Mouse (Mus musculus) intestine, postnatal 0 days (tissue): ENCODE measurements around the gene Chst14. TPM values are rescaled to one million over a fixed set of nuclear protein-coding genes. Genes with fewer than 3 reads are reported as not detected.

Experiments
- ATAC-seq: fragments of 200-750 bp; cut with Nextera tagmentation; 2 replicates; pipeline ENCODE4 v1.8.0; 2017; ENCODE audit warnings: mild to moderate bottlenecking, moderate TSS enrichment, moderate library complexity
- H3K27ac ChIP-seq: fragments of 300-500 bp; sonication (generic); 2 replicates; pipeline ENCODE4 v1.5.1; 2014; ENCODE audit warnings: mild to moderate bottlenecking, low read depth, low read length, moderate library complexity
- H3K27me3 ChIP-seq: fragments of 300-500 bp; sonication (generic); replicated peaks from 2 replicates; pipeline ENCODE4 v1.6.1; 2014; ENCODE audit warnings: low read length, mixed read lengths; ENCODE audit not compliant: control insufficient read depth, insufficient read depth
- H3K36me3 ChIP-seq: fragments of 300-500 bp; sonication (generic); 2 replicates; pipeline ENCODE4 v1.6.1; 2014; ENCODE audit warnings: mild to moderate bottlenecking, moderate library complexity; ENCODE audit not compliant: control insufficient read depth, insufficient read depth
- H3K4me1 ChIP-seq: fragments of 300-500 bp; sonication (generic); replicated peaks from 2 replicates; pipeline ENCODE4 v1.6.1; 2014; ENCODE audit warnings: antibody characterized with exemption, low read length, mixed read lengths; ENCODE audit not compliant: control insufficient read depth, insufficient read depth
- H3K4me2 ChIP-seq: fragments of 300-500 bp; sonication (generic); replicated peaks from 2 replicates; pipeline ENCODE4 v1.6.1; 2014; ENCODE audit warnings: low read depth, mild to moderate bottlenecking, moderate library complexity
- H3K4me3 ChIP-seq: fragments of 300-500 bp; sonication (generic); 2 replicates; pipeline ENCODE4 v1.5.1; 2014; ENCODE audit warnings: low read depth, low read length
- H3K9ac ChIP-seq: fragments of 300-500 bp; sonication (generic); 2 replicates; pipeline ENCODE4 v1.6.1; 2014; ENCODE audit warnings: mild to moderate bottlenecking, low read depth, low read length
- H3K9me3 ChIP-seq: fragments of 300-500 bp; sonication (generic); 2 replicates; pipeline ENCODE4 v1.6.1; 2016; ENCODE audit warnings: mixed run types; ENCODE audit not compliant: control insufficient read depth
- CTCF ChIP-seq: sonication (generic); IDR thresholded peaks from 2 replicates; pipeline ENCODE4 v1.5.1; 2016; ENCODE audit warnings: low read depth, mild to moderate bottlenecking, control low read depth, antibody characterized with exemption, moderate library complexity
- WGBS: fragments of 180-500 bp; shearing (Covaris S2); extraction: QIAGEN DNeasy Blood & Tissue Kit; methylation state at CpG from one replicate; pipeline ENCODE4 v1.1.7; 2014; 5-methylcytosine and 5-hydroxymethylcytosine counted together
- polyA plus RNA-seq: library from polyadenylated mRNA; unstranded; fragments of >200 nt; fragmentation: Nextera tagmentation; extraction: Ambion mirVana; gene quantifications from 2 replicates; pipeline ENCODE4 v1.2.1, GENCODE M21; 2015

The Chst14 gene
- polyA plus RNA-seq = 6.7 and 7.4 TPM in 2 replicates

DNA sequence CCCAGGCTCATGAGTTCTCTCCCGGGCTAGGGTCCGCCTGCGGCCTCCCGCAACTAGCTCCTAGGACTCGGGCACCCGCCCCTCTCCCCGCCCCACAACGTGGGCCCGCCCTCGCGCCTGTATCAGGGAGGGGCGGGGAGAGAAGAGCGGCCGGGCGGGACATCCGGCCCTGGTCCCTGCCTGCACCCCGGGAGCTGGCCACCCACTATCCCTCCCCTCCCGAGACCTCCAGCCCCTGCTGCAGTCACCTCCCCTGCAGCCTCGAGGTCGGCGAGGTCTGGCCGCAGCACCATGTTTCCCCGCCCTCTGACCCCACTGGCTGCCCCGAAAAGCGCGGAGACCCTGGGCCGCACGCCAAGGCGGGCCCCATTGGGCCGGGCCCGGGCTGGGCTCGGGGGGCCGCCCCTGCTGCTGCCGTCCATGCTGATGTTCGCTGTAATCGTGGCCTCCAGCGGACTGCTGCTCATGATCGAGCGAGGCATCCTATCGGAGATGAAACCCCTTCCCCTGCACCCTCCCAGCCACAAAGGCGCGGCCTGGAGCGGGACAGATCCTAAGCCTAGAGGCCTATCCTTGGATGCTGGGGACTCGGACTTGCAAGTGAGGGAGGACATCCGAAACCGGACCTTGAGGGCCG lies at the start of gene Chst14:
Chst14 (plus strand) TSS at position 136 of the 637 bp plus-strand sequence.
- no peak for TF ChIP-seq CTCF
- under 1% methylated on average over 43 of the region's 47 CpGs for WGBS

DNA sequence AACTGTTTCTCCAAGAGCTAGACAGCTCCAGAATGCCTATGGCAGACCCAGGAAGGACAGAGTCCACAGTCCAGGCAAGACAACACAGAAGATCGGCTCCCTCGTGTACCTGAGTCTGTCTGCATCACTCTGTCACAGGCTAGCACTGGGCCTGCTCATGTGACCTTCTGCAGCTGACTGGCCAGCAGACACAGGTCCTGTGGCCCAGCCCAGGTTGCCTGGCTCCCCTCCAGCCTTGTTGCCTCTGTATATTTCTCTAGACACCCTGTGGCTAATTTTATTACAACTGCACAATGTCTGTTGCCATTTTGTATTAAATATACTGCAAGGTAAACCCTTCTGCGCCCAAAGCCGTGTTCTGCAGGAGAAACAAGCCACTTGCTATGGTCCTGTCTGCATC lies 45.3 kb upstream of the Chst14 start:
- H3K27ac ChIP-seq = no peak overlapping the region
- H3K9me3 ChIP-seq = no peaks in the 10 kb centered on the region
- no peak overlapping the region for H3K4me3 ChIP-seq
- peaks cover 5% of the 10 kb centered on the region; the same call in 1 of the 2 replicates for H3K27me3 ChIP-seq
- H3K4me2 ChIP-seq = no peak overlapping the region
- TF ChIP-seq CTCF = no peak
- no peaks in the 10 kb centered on the region for H3K4me1 ChIP-seq
- no peak overlapping the region for H3K9ac ChIP-seq
- ATAC-seq = no peak
- H3K36me3 ChIP-seq = no peaks in the 10 kb centered on the region; the same call in 1 of the 2 replicates
- WGBS = 63% methylated on average over 4 of the region's 4 CpGs

More for the DNA sequence above, at the start of gene Chst14:
- Histone ChIP-seq H3K4me2 (peak within 1 kb of the TSS; percentile 98), H3K27me3 (no peaks in the 10 kb centered on the region), H3K4me3 (peak within 1 kb of the TSS; percentile 80), H3K36me3 (peaks cover 19% of the 10 kb centered on the region), H3K27ac (no peak within 1 kb of the TSS; the same call in 1 of the 2 replicates), H3K9ac (peak within 1 kb of the TSS; percentile 74), H3K9me3 (no peaks in the 10 kb centered on the region), H3K4me1 (peaks cover 11% of the 10 kb centered on the region; the same call in 1 of the 2 replicates)
- ATAC-seq = peak; percentile 88

DNA sequence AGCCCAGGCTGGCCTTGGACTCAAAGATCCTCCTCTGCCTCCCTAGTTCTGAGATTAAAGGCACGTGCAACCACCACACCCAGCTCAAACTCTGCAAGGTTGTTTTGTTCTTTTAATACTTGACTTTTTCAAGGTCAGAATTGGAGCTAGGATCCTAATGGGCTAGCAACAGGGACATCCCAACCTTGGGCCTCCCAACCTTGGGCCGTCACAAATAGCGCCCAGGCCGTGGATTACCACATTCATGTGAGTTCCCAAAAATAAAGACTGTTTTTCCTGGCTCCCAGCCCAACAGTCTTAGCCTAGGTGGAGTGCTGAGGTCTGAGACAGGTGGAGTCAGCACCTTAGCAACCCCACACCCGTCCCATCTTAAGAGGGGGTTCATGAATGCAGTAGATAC lies 44.3 kb upstream of the Chst14 start:
- Histone ChIP-seq H3K4me1 (no peaks in the 10 kb centered on the region), H3K36me3 (no peaks in the 10 kb centered on the region; the same call in 1 of the 2 replicates), H3K4me3 (no peak overlapping the region), H3K27me3 (peaks cover 5% of the 10 kb centered on the region; the same call in 1 of the 2 replicates), H3K9me3 (no peaks in the 10 kb centered on the region), H3K27ac (no peak overlapping the region), H3K4me2 (no peak overlapping the region), H3K9ac (no peak overlapping the region)
- TF ChIP-seq CTCF = no peak
- no peak for ATAC-seq
- WGBS = 78% methylated on average over 5 of the region's 5 CpGs

DNA sequence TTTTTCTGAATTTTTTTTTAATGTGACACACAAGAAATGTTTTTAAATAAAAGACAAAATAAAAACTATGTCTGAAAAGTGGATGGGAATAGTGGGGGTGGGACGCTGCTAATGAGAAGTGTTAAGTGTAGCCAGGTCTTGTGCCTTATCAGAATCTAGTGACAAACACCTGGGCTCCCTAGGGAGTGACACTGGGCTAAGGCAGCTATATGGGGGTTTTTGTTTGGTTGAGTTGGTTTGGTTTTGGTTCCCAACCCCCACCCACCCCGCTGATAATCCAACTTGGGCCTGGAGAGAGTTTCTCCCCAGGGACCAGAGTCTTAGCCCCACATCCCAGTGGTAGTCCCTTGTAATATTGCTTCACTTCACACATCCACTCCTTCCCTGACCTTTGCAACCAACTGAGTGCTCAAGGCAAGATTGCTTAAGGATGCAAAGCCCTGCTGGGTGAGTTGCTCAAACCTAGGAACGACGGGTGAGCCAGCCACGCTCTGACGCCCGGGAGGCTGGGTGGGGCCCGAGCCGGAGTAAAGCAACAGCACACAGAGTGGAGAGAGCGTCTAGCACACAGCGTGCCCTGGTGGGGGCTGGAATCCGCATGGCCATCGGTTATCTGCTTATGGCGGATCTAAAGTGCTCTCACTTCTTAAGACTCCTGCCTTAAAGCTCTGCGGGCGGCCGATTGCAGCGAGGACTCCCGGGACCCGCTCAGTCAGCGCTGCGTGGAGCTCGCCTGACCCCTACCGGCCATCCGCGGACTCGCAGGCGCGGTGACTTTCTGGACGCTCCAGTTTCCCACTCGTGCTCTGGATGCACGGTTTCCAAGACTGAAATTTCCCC lies 43.2 kb upstream of the Chst14 start:
- Histone ChIP-seq H3K27ac (no peak overlapping the region), H3K9me3 (no peaks in the 10 kb centered on the region), H3K4me3 (peak overlapping the region; percentile 20), H3K4me1 (no peaks in the 10 kb centered on the region), H3K9ac (no peak overlapping the region), H3K36me3 (no peaks in the 10 kb centered on the region), H3K4me2 (peak overlapping the region; percentile 58), H3K27me3 (peaks cover 5% of the 10 kb centered on the region; the same call in 1 of the 2 replicates)
- peak; percentile 100 for TF ChIP-seq CTCF
- ATAC-seq = peak; percentile 93
- WGBS = 3% methylated on average over 32 of the region's 32 CpGs

DNA sequence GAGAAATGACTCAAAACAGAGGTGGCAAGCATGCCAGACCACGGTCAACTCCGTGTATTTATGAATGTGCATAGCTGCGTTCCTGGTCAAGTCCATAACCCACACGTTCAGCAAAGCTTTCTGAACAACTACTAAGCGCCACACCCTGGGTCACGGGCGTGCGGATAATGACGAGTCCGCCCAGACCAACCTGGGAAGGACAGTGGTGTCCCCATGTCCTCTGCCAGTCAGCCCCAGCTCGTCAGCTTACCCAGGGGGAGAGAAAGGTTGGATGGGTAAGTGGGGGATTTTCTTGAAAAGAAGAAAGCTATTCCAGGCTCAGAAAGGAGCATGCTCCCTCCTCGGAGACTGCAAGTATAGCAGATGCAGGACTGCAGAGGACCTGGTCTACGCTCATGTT lies 38.9 kb upstream of the Chst14 start:
- Histone ChIP-seq H3K9ac (no peak overlapping the region), H3K4me3 (no peak overlapping the region), H3K4me2 (peak overlapping the region; percentile 21; the same call in 1 of the 2 replicates), H3K27ac (no peak overlapping the region), H3K36me3 (no peaks in the 10 kb centered on the region), H3K4me1 (no peaks in the 10 kb centered on the region), H3K9me3 (no peaks in the 10 kb centered on the region), H3K27me3 (peaks cover 5% of the 10 kb centered on the region; the same call in 1 of the 2 replicates)
- no peak for ATAC-seq
- no peak for TF ChIP-seq CTCF
- 49% methylated on average over 13 of the region's 13 CpGs for WGBS
